Mouse (Mus musculus) CD4-positive helper T cell, adult 2 months (primary cell): ENCODE data around the gene Ttll7.

Source experiments
- DNase-seq: peaks from one replicate; pipeline ENCODE4 v3.0.0-alpha.2; 2012; ENCODE audit warnings: low read depth, missing footprints, low spot score

Gene Ttll7

GRCm38 (mm10) chr3:146851966-146852891, at the start of gene Ttll7:
Gene Ttll7 (plus strand): TSS chr3:146852367.
- peak; percentile 13 for DNase-seq

- DNase-seq, result no peak
These were observed 39.9 kb upstream of the Ttll7 start for GRCm38 (mm10) chr3:146812041-146812878.

- DNase-seq, result peak; percentile 91
These were observed 39.2 kb upstream of the Ttll7 start, which contains the start of gene Prkacb for GRCm38 (mm10) chr3:146812901-146813393. Gene Prkacb (minus strand): TSS chr3:146812990.

GRCm38 (mm10) chr3:146813624-146814023, 38.5 kb upstream of the Ttll7 start:
- DNase-seq, result no peak

- no peak for DNase-seq
These were observed 31.4 kb upstream of the Ttll7 start for GRCm38 (mm10) chr3:146820718-146821117.

GRCm38 (mm10) chr3:146842766-146843165, 9.4 kb upstream of the Ttll7 start:
- no peak for DNase-seq

GRCm38 (mm10) chr3:146843470-146843869, 8.7 kb upstream of the Ttll7 start:
- DNase-seq, result no peak

GRCm38 (mm10) chr3:146846237-146846636, 5.9 kb upstream of the Ttll7 start:
- DNase-seq, result no peak

- no peak for DNase-seq
These were observed 4.1 kb upstream of the Ttll7 start for GRCm38 (mm10) chr3:146848112-146848511.

GRCm38 (mm10) chr3:146849360-146849759, 2.8 kb upstream of the Ttll7 start:
- no peak for DNase-seq

- DNase-seq, result no peak
These were observed 2.4 kb downstream of the Ttll7 start for GRCm38 (mm10) chr3:146854473-146855087.

- no peak for DNase-seq
These were observed 5.2 kb downstream of the Ttll7 start for GRCm38 (mm10) chr3:146857373-146857772.

GRCm38 (mm10) chr3:146860308-146860707, 8.1 kb downstream of the Ttll7 start:
- no peak for DNase-seq

- no peak for DNase-seq
These were observed 14.4 kb downstream of the Ttll7 start for GRCm38 (mm10) chr3:146866563-146866962.

GRCm38 (mm10) chr3:146871954-146872353, 19.8 kb downstream of the Ttll7 start:
- DNase-seq, result no peak

GRCm38 (mm10) chr3:146875929-146876328, 23.8 kb downstream of the Ttll7 start:
- DNase-seq, result no peak

GRCm38 (mm10) chr3:146893931-146894330, 41.8 kb downstream of the Ttll7 start:
- DNase-seq, result no peak

- DNase-seq, result no peak
These were observed 44.4 kb downstream of the Ttll7 start for GRCm38 (mm10) chr3:146896581-146896980.

GRCm38 (mm10) chr3:146900094-146900493, 47.9 kb downstream of the Ttll7 start:
- DNase-seq, result no peak

GRCm38 (mm10) chr3:146901729-146902128, 49.6 kb downstream of the Ttll7 start:
- no peak for DNase-seq

GRCm38 (mm10) chr3:146905606-146906005, 53.4 kb downstream of the Ttll7 start:
- no peak for DNase-seq

- no peak for DNase-seq
These were observed 56.8 kb downstream of the Ttll7 start for GRCm38 (mm10) chr3:146908922-146909321.
